Mouse (Mus musculus) myocyte (in vitro differentiated cells): Measurements from ENCODE around the gene Vip. TPM values are rescaled to one million over a fixed set of nuclear protein-coding genes. Genes with fewer than 3 reads are reported as not detected.

Experiments used
- H3K27me3 ChIP-seq: one replicate; pipeline ENCODE4 v1.6.1; 2011; ENCODE audit not compliant: control insufficient read depth, insufficient read depth, insufficient read length
- H3K36me3 ChIP-seq: one replicate; pipeline ENCODE4 v1.6.1; 2011; ENCODE audit not compliant: control insufficient read depth, insufficient read depth
- H3K4me2 ChIP-seq: one replicate; pipeline ENCODE4 v1.6.1; 2011; ENCODE audit warnings: low read depth, control low read depth
- H3K4me3 ChIP-seq: one replicate; pipeline ENCODE4 v1.5.1; 2011; ENCODE audit warnings: mild to moderate bottlenecking, control low read depth, moderate library complexity
- H3K79me2 ChIP-seq: one replicate; pipeline ENCODE4 v1.6.1; 2011; ENCODE audit not compliant: control insufficient read depth, insufficient read depth
- H3ac ChIP-seq: one replicate; pipeline ENCODE4 v1.6.1; 2011; ENCODE audit not compliant: control insufficient read depth, insufficient read length
- CEBPB ChIP-seq: IDR thresholded peaks from 2 replicates; pipeline ENCODE4 v1.6.1; 2011; ENCODE audit warnings: mild to moderate bottlenecking, moderate library complexity; ENCODE audit not compliant: poor library complexity, insufficient read depth, severe bottlenecking
- E2F4 ChIP-seq: IDR thresholded peaks from one replicate; pipeline ENCODE4 v1.6.1; 2011; ENCODE audit warnings: mild to moderate bottlenecking, control low read depth, moderate library complexity; ENCODE audit not compliant: insufficient read depth
- MAX ChIP-seq: IDR thresholded peaks from one replicate; pipeline ENCODE4 v1.6.1; 2011; ENCODE audit warnings: low read depth, mild to moderate bottlenecking, control low read depth
- MYOD1 ChIP-seq, 3 experiments: IDR thresholded peaks; one replicate each; pipeline ENCODE4 v1.6.1; 2011; ENCODE audit warnings: control low read depth in 2 of 3, low read depth in 2 of 3, mild to moderate bottlenecking in 2 of 3, moderate library complexity in 1 of 3; ENCODE audit not compliant: insufficient read length in 2 of 3, control insufficient read depth in 1 of 3
- MYOG ChIP-seq, 3 experiments: IDR thresholded peaks; one replicate each; pipeline ENCODE4 v1.6.1; 2011; ENCODE audit warnings: control low read depth in 2 of 3, low read depth in 2 of 3, mild to moderate bottlenecking in 2 of 3; ENCODE audit not compliant: insufficient read length in 2 of 3, control insufficient read depth in 1 of 3, insufficient read depth in 1 of 3
- POLR2A ChIP-seq: IDR thresholded peaks from one replicate; pipeline ENCODE4 v1.6.1; 2011; ENCODE audit warnings: low read depth, mild to moderate bottlenecking, control low read depth, moderate library complexity; ENCODE audit not compliant: insufficient read length
- POLR2AphosphoS2 ChIP-seq: IDR thresholded peaks from one replicate; pipeline ENCODE4 v1.6.1; 2011; ENCODE audit warnings: low read depth, control low read depth; ENCODE audit not compliant: insufficient read length
- REST ChIP-seq: IDR thresholded peaks from one replicate; pipeline ENCODE4 v1.6.1; 2011; ENCODE audit warnings: mild to moderate bottlenecking, control low read depth, moderate library complexity; ENCODE audit not compliant: insufficient read depth, insufficient read length
- SRF ChIP-seq: IDR thresholded peaks from one replicate; pipeline ENCODE4 v1.6.1; 2011; ENCODE audit warnings: low read depth; ENCODE audit not compliant: control insufficient read depth, insufficient read length
- TCF12 ChIP-seq: IDR thresholded peaks from one replicate; pipeline ENCODE4 v1.6.1; 2011; ENCODE audit warnings: mild to moderate bottlenecking, control low read depth; ENCODE audit not compliant: poor library complexity, insufficient read depth, severe bottlenecking
- TCF3 ChIP-seq: IDR thresholded peaks from one replicate; pipeline ENCODE4 v1.6.1; 2011; ENCODE audit warnings: low read depth, control low read depth; ENCODE audit not compliant: insufficient read length
- USF1 ChIP-seq: IDR thresholded peaks from one replicate; pipeline ENCODE4 v1.6.1; 2011; ENCODE audit warnings: low read depth, mild to moderate bottlenecking, control low read depth, moderate library complexity
- polyA plus RNA-seq: library from polyadenylated mRNA; unstranded; fragments of >200 nt; fragmentation: generic; extraction: Trizol; gene quantifications from one replicate; pipeline ENCODE4 v1.2.1, GENCODE M21; 2012; ENCODE audit warnings: missing spikeins

Vip gene
- polyA plus RNA-seq, 1 experiment: not detected

GRCm38 (mm10) chr10:5615186-5616040, 23.6 kb upstream of the Vip start:
- TF ChIP-seq POLR2A (no peak), POLR2AphosphoS2 (no peak), MAX (no peak), TCF3 (no peak), CEBPB (no peak), MYOD1 (IDR thresholded peaks at IDR 0.05; ENCODE audit: control insufficient read depth in 1 of 3, insufficient read length in 2 of 3, low read depth in 2 of 3) (no peak), USF1 (no peak), SRF (no peak), MYOG (IDR thresholded peaks at IDR 0.05; ENCODE audit: control insufficient read depth in 1 of 3, insufficient read depth in 1 of 3, insufficient read length in 2 of 3, low read depth in 2 of 3) (no peak), REST (no peak)
- Histone ChIP-seq H3K36me3 (no peaks in the 10 kb centered on the region), H3K27me3 (no peaks in the 10 kb centered on the region), H3ac (no peak overlapping the region), H3K4me3 (no peak overlapping the region), H3K79me2 (no peaks in the 10 kb centered on the region), H3K4me2 (no peak overlapping the region)

DNA sequence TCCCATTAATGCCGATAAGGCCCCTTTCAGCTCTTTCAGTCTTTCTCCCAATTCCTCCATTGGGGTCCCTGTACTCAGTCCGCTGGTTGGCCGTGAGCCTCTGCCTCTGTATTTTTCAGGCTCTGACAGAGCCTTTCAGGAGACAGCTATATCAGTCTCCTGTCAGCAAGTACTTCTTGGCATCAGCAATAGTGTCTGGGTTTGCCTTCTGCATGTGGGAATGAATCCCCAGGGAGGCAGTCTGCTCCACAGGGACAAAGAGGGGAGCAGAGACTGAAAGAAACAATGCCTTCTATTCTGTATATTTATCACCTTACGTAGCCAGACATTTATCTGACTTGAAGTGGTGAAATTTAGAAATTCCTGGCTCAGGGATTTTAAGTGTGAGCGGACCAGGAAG, 12.8 kb upstream of the Vip start:
- Histone ChIP-seq H3ac (no peak overlapping the region), H3K4me2 (no peak overlapping the region), H3K4me3 (no peak overlapping the region), H3K36me3 (no peaks in the 10 kb centered on the region), H3K79me2 (no peaks in the 10 kb centered on the region), H3K27me3 (no peaks in the 10 kb centered on the region)
- no peak for TF ChIP-seq TCF3
- no peak for TF ChIP-seq TCF12
- no peak for TF ChIP-seq REST
- no peak for TF ChIP-seq CEBPB
- TF ChIP-seq MYOG (IDR thresholded peaks at IDR 0.05; ENCODE audit: control insufficient read depth in 1 of 3, insufficient read depth in 1 of 3, insufficient read length in 2 of 3, low read depth in 2 of 3): no peak
- no peak for TF ChIP-seq MAX

DNA sequence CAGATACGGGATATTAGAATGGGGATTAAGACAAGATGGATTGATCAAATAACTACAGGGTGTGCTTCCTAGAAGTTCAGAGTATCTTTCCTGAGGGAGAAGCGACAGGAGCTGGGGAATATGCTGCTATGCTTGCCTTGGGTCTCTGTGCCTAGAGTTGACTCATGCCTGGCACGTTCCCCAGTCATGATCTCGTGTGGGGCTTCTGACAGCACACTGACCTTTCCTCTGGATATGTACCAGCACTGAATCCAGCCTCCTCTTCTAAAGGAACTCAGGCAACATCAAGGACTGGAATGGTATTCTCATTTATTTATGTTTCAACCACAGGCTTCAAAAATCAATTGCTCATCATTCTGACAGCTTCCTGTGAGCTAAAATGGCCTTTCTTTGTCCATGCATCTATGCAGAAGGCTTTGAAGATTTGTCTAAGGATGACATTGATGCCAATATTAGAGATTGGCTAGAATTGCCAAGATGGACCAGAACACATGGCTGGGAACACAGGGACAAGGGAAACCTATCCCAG, 5.3 kb upstream of the Vip start:
- H3K27me3 ChIP-seq: no peaks in the 10 kb centered on the region
- no peak overlapping the region for H3K4me2 ChIP-seq
- H3ac ChIP-seq: no peak overlapping the region
- TF ChIP-seq POLR2AphosphoS2: no peak
- TF ChIP-seq USF1: no peak
- no peak for TF ChIP-seq E2F4
- TF ChIP-seq REST: no peak
- TF ChIP-seq MYOD1 (IDR thresholded peaks at IDR 0.05; ENCODE audit: control insufficient read depth in 1 of 3, insufficient read length in 2 of 3, low read depth in 2 of 3): no peak
- no peaks in the 10 kb centered on the region for H3K79me2 ChIP-seq
- no peak overlapping the region for H3K4me3 ChIP-seq
- no peaks in the 10 kb centered on the region for H3K36me3 ChIP-seq

DNA sequence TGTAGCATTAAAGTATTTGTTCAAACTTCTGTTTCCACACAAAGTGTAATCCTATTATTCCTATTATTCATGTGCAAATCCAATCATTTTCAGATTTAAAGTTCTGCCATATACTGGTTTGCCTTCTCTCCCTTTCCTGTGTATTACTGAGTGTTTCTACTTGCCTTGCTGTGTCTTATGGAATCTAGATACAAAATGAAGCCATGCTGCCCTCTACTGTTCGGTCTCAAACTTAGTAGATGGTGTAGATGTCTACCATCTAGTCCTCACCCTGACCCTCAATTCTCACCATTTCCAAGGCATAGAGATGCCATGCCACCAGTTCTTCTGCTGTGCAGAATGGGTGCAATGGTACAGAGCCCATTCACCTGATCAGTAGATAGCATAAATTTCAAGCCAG, 4.7 kb upstream of the Vip start:
- no peaks in the 10 kb centered on the region for H3K36me3 ChIP-seq
- no peak overlapping the region for H3K4me2 ChIP-seq
- H3ac ChIP-seq: no peak overlapping the region
- no peak overlapping the region for H3K4me3 ChIP-seq
- TF ChIP-seq MYOG (IDR thresholded peaks at IDR 0.05; ENCODE audit: control insufficient read depth in 1 of 3, insufficient read depth in 1 of 3, insufficient read length in 2 of 3, low read depth in 2 of 3): no peak
- no peaks in the 10 kb centered on the region for H3K27me3 ChIP-seq
- no peaks in the 10 kb centered on the region for H3K79me2 ChIP-seq

GRCm38 (mm10) chr10:5637322-5637721, 1.7 kb upstream of the Vip start:
- TF ChIP-seq TCF3 (no peak), USF1 (no peak), POLR2A (no peak), E2F4 (no peak), CEBPB (no peak), MYOD1 (IDR thresholded peaks at IDR 0.05; ENCODE audit: control insufficient read depth in 1 of 3, insufficient read length in 2 of 3, low read depth in 2 of 3) (no peak), POLR2AphosphoS2 (no peak), MYOG (IDR thresholded peaks at IDR 0.05; ENCODE audit: control insufficient read depth in 1 of 3, insufficient read depth in 1 of 3, insufficient read length in 2 of 3, low read depth in 2 of 3) (no peak), TCF12 (no peak), MAX (no peak), REST (no peak), SRF (no peak)
- Histone ChIP-seq H3K4me2 (no peak overlapping the region), H3K79me2 (no peaks in the 10 kb centered on the region), H3K36me3 (no peaks in the 10 kb centered on the region), H3K4me3 (no peak overlapping the region), H3ac (no peak overlapping the region), H3K27me3 (no peaks in the 10 kb centered on the region)
